Comparison of ENCODE assay signal across 7 mouse cellular contexts in genomic region chr11:44469646-44470431, GRCm38 (mm10). TPM values are rescaled to one million over a fixed set of nuclear protein-coding genes. Genes with fewer than 3 reads are reported as not detected.
A peak's percentile ranks its signal among the peaks of the same experiment; 100 is the strongest.
DNase-seq lines count a peak whose midpoint lies in the region; ATAC-seq and TF ChIP-seq lines count a peak whose summit lies in the region.

No protein-coding gene starts in this region.

- H3K27ac ChIP-seq in bone marrow macrophage, adult 2 months (ENCODE audit: insufficient read depth, low read depth, low read length), result peak overlapping the region; percentile 6; the same call in 1 of the 2 replicates
- H3K27ac ChIP-seq in forebrain, embryonic 14.5 days (ENCODE audit: low read depth, low read length), result peak overlapping the region; percentile 84
- H3K27ac ChIP-seq in liver, embryonic 12.5 days, result peak overlapping the region; percentile 100

- H3K9me3 ChIP-seq in forebrain, embryonic 14.5 days (replicated peaks; ENCODE audit: control insufficient read depth, low read length), result no peaks in the 10 kb centered on the region
- H3K9me3 ChIP-seq in liver, embryonic 12.5 days (replicated peaks), result no peaks in the 10 kb centered on the region

- H3K27me3 ChIP-seq in forebrain, embryonic 14.5 days (replicated peaks; ENCODE audit: control insufficient read depth, insufficient read depth, low read length), result no peaks in the 10 kb centered on the region
- no peaks in the 10 kb centered on the region for H3K27me3 ChIP-seq in liver, embryonic 12.5 days (replicated peaks)

- peak overlapping the region; percentile 95 for H3K4me2 ChIP-seq in forebrain, embryonic 14.5 days (ENCODE audit: low read length)
- peak overlapping the region; percentile 92 for H3K4me2 ChIP-seq in liver, embryonic 12.5 days

- TF ChIP-seq POLR2A in bone marrow macrophage, adult 2 months (IDR thresholded peaks at IDR 0.05; ENCODE audit: borderline replicate concordance, low read depth, low read length), result no peak

- TF ChIP-seq CTCF in bone marrow macrophage, adult 2 months (IDR thresholded peaks at IDR 0.05; ENCODE audit: low read depth, low read length), result no peak

- peak; percentile 26 for DNase-seq in retina, adult 2 months (ENCODE audit: low read depth, low spot score)
- DNase-seq in retina, postnatal 1 day, result no peak
- DNase-seq in forebrain, embryonic 14.5 days (ENCODE audit: low spot score), result peak; percentile 25
- peak; percentile 19 for DNase-seq in skeletal muscle tissue, adult 2 months (ENCODE audit: low read depth, low spot score)
- no peak for DNase-seq in adrenal gland, adult 8-10 months

- H3K9ac ChIP-seq in forebrain, embryonic 14.5 days (ENCODE audit: low read length), result peak overlapping the region; percentile 94
- peak overlapping the region; percentile 98 for H3K9ac ChIP-seq in liver, embryonic 12.5 days

- WGBS in forebrain, embryonic 14.5 days, result 1% methylated on average over 59 of the region's 59 CpGs
- WGBS in liver, embryonic 12.5 days (ENCODE audit: insufficient replicate concordance), result under 1% methylated on average over 59 of the region's 59 CpGs

- ATAC-seq in forebrain, embryonic 14.5 days, result peak; percentile 78
- peak; percentile 90 for ATAC-seq in liver, embryonic 12.5 days

- peaks cover 6% of the 10 kb centered on the region for H3K4me1 ChIP-seq in bone marrow macrophage, adult 2 months (ENCODE audit: control insufficient read depth, insufficient read depth, low read length)
- peaks cover 9% of the 10 kb centered on the region for H3K4me1 ChIP-seq in forebrain, embryonic 14.5 days (ENCODE audit: control insufficient read depth, insufficient read depth, low read length)
- H3K4me1 ChIP-seq in liver, embryonic 12.5 days, result peaks cover 62% of the 10 kb centered on the region

- peak overlapping the region; percentile 99 for H3K4me3 ChIP-seq in bone marrow macrophage, adult 2 months (ENCODE audit: insufficient read depth, low read length)
- peak overlapping the region; percentile 91 for H3K4me3 ChIP-seq in forebrain, embryonic 14.5 days (ENCODE audit: low read depth, low read length)
- H3K4me3 ChIP-seq in liver, embryonic 12.5 days, result peak overlapping the region; percentile 86

- H3K36me3 ChIP-seq in forebrain, embryonic 14.5 days (ENCODE audit: control insufficient read depth, insufficient read depth, low read length), result peaks cover 9% of the 10 kb centered on the region; the same call in 1 of the 2 replicates
- H3K36me3 ChIP-seq in liver, embryonic 12.5 days, result peaks cover 15% of the 10 kb centered on the region

RNA-seq across cellular contexts. Expression of gene Ublcp1, which starts 0.5 kb away (rescaled TPM):
- 9.7 and 16.5 TPM in 2 replicates for polyA plus RNA-seq in bone marrow macrophage, adult 2 months (2012; ENCODE audit: insufficient read depth, insufficient read length, missing spikeins)
- polyA plus RNA-seq in forebrain, embryonic 14.5 days (2014; fragmentation: Nextera tagmentation; extraction: Ambion mirVana), result 65.0 and 74.5 TPM in 2 replicates
- 41.8 and 41.9 TPM in 2 replicates for polyA plus RNA-seq in liver, embryonic 12.5 days (2016; fragmentation: Nextera tagmentation; extraction: Ambion mirVana)
- total RNA-seq in adrenal gland, adult 8-10 months (2022), result 10 to 100 TPM; 35.1 to 58.6 (median 50.5) TPM

RNA-seq across cellular contexts. Expression of gene Rnf145, which starts 48.9 kb away (rescaled TPM):
- polyA plus RNA-seq in bone marrow macrophage, adult 2 months (2012; ENCODE audit: insufficient read depth, insufficient read length, missing spikeins), result 36.2 and 43.3 TPM in 2 replicates
- 92.6 and 102 TPM in 2 replicates for polyA plus RNA-seq in forebrain, embryonic 14.5 days (2014; fragmentation: Nextera tagmentation; extraction: Ambion mirVana)
- polyA plus RNA-seq in liver, embryonic 12.5 days (2016; fragmentation: Nextera tagmentation; extraction: Ambion mirVana), result 64.7 and 71.1 TPM in 2 replicates
- 10 to 100 TPM; 81.6 to 96.2 (median 89.6) TPM for total RNA-seq in adrenal gland, adult 8-10 months (2022)

Comparison
In these comparisons a context has a peak if more than half of its experiments do, and no peak if none do; other contexts are left out.
1. DNase-seq: peak in retina, adult 2 months (single experiment), forebrain, embryonic 14.5 days (single experiment) and skeletal muscle tissue, adult 2 months (single experiment); none in retina, postnatal 1 day (single experiment) and adrenal gland, adult 8-10 months (single experiment).
2. H3K27ac ChIP-seq: peak in every context shown above with its lines; median percentile 100 in liver, embryonic 12.5 days; 84 in forebrain, embryonic 14.5 days; 6 in bone marrow macrophage, adult 2 months.
3. Peak in every context shown above with its lines, with median percentiles within 50 percentile points of each other: H3K4me3 ChIP-seq.